Mouse (Mus musculus): ENCODE measurements around the gene Gm21954.

DNA sequence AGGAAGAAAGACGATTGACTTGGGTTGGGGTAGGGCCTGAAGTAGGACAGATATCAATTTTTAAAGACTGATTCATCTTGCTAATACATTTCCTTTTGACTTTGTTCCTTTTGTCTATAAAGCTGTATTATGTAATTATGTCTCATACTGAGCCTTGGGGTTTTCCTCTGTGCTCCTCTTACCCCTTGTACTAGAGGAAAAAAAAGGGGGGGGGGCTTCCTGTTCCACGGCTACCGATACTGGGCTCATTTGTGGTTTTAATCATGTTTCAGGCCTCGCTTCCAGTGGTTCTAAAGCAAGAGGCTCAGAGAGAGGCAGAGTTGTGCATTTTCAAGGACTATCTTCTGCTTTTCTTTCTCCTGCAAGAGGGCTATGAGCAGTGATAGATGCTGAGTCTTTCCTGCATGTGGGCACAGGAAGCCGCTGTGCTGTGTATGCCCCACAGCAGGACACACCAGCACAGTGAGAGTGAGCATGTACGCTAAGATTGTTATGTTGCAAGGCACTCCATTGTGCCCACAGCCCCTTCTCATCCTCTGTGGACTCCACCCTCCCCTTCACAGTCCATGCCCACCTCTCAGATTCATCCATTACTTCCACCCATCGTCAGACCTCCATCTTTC is 33.1 kb downstream of the Gm21954 start:
- no peak for TF ChIP-seq CTCF (IDR thresholded peaks at IDR 0.05; ENCODE audit: control insufficient read depth, insufficient read depth, insufficient replicate concordance, low read depth, low read length)
- no peak for TF ChIP-seq POLR2A (IDR thresholded peaks at IDR 0.05; ENCODE audit: control insufficient read depth, low read depth, low read length)
